Mouse (Mus musculus): ENCODE data around the gene Arhgap10. TPM values are rescaled to one million over a fixed set of nuclear protein-coding genes. Genes with fewer than 3 reads are reported as not detected.

The Arhgap10 gene
- polyA plus RNA-seq, 1 experiment from 2014 or later, result 116 TPM

Other genes with a start within 250 kb of the Arhgap10 start
- gene Prmt9, start 31.4 kb upstream of the Arhgap10 start, polyA plus RNA-seq (2018), result 17.9 to 22.7 TPM (median 19.0 TPM) in 3 replicates
- gene Tmem184c, start 92.7 kb upstream of the Arhgap10 start, polyA plus RNA-seq (2018), result 20.6 to 48.2 TPM (median 23.6 TPM) in 3 replicates
- not detected in 3 replicates for gene Ednra, start 206.5 kb upstream of the Arhgap10 start, polyA plus RNA-seq (2018)